Mouse (Mus musculus) adrenal gland, postnatal 36 days (tissue): Measurements from ENCODE around the gene Rnf6. TPM values are rescaled to one million over a fixed set of nuclear protein-coding genes. Genes with fewer than 3 reads are reported as not detected.
"Not testable (repeated sequence)": the region's sequence is repeated elsewhere in the genome, so short reads cannot be mapped to it uniquely, and the experiment has no call there.

Experiments
- DNase-seq, 2 experiments: peaks; one replicate each; pipeline ENCODE4 v3.0.0; 2021; ENCODE audit warnings: mixed read lengths in 1 of 2
- total RNA-seq, 2 experiments: library from RNA; stranded (reverse); gene quantifications; 2 replicates each; pipeline ENCODE4 v1.2.3; 2021

Gene Rnf6
- total RNA-seq, 2 experiments from 2014 or later = 49.3 to 60.3 TPM

GRCm38 (mm10) chr5:146230864-146231654, 9.7 kb upstream of the Rnf6 start, which contains the start of gene Cdk8:
Gene Cdk8 (plus strand): TSS chr5:146231230.
- DNase-seq = peak; percentile 92 to 95

DNA sequence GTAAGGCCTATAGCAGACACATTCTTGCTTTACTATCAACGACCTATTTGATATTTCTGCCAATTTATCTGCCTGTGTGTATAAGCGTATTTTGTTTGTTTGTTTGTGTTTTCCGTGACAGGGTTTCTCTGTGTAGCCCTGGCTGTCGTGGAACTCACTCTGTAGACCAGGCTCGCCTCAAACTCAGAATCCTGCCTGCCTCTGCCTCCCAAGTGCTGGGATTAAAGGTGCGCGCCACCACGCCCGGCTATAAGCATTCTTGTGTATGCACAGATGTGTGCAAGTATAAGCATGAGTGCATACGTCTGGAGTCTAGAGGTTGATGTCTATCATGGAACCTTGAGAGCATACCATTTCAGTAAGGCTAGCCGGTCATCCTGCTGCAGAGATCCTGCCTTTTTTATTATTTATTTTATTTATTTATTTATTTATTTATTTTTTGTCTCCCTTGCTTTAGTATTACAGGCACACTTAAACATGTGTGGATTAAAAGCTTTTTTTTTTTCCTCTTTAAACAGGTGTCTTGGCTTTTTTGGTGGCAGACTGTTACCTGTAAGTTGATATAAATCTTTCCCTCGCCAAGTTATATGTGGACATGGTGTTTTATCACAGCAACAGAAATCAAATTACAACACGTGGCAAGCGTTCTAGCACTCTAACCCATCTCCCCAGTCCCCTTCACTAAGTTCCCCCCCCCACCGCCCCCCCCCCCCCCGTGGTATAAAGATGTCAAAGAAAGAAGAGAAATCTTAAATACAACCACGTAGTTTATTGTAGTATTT, 8.7 kb upstream of the Rnf6 start:
- no peak for DNase-seq

GRCm38 (mm10) chr5:146227496-146227895, 6.1 kb upstream of the Rnf6 start:
- no peak for DNase-seq

DNA sequence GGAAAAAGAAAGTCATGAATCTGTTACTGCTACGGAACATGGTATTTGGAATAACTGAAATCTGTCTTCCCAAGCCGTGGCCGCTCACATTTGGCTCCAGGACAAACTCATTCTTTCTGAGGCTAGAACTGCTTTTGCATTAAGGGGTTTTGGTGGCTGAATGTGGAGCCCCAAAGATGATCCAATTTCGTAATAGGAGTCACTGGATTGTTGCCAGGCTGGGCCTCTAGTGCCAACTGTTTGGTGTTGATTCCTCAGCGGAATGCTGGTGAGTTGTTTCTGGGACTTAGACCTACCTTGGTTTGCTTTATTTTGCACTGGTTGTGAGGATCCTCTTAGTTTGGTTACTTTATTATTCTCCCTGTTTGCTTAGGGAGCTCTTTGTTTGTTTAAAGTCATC, 2.4 kb upstream of the Rnf6 start:
- DNase-seq = peak; percentile 28 to 62

GRCm38 (mm10) chr5:146221722-146222121, 367 bp upstream of the Rnf6 start:
- no peak for DNase-seq

DNA sequence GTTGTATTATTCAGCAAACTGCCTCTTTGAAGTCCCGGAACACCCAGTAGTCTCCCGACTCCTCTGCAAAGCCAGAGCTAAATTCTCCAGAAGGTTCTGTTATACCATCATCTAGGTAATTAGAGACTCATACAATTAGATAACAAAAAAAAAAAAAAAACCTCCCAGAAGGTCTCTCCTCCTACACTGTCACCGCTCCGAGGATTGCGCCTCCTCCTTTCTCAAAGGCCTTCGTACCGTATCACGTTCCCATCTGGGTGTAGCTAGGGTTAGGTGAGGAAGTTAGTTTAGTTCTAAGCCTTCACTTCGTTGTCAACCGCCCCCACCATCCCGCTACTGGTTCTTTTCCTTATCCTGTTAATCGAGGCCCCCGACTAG, 865 bp downstream of the Rnf6 start:
- DNase-seq = no peak

DNA sequence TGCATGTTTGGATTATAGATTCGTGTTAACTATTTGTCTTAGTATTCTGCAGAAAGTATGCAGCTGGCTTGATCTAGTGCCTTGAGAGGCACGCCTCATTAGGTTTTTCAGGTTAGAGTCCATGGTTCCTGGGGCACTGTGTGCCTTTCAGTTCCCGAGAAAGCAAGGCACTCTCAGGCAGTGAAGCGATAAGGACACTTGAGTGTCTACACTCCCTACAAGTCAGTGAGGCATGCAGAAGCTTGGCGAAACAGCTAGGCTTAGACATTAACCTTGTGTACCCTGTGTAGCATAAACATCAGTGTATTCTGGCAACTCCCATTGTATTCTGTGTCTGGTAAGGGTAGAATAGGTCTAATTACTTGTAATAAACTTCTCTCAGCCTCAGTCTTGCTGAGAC, 15.8 kb downstream of the Rnf6 start:
- no peak for DNase-seq

- no peak for DNase-seq
Observed at GRCm38 (mm10) chr5:146203921-146204320, 17.4 kb downstream of the Rnf6 start.

DNA sequence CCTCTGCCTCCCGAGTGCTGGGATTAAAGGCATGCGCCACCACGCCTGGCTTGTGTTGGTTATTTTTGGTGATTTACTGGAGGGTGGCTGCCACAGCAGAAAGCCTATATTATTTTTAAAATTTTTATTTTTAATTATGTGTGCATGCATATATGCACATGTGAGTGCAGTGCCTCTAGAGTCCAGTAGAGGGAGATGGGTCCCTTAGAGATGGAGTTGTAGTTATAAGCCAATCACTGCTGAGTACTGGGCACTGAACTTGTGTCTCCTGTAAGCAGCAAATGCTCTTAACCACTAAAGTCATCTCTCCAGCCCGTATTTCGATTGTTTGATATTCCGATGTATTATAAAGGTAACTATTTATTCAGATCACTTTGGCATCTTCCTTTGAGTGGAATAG, 20.8 kb downstream of the Rnf6 start:
- DNase-seq = no peak

GRCm38 (mm10) chr5:146199540-146199939, 21.8 kb downstream of the Rnf6 start:
- DNase-seq = no peak

DNA sequence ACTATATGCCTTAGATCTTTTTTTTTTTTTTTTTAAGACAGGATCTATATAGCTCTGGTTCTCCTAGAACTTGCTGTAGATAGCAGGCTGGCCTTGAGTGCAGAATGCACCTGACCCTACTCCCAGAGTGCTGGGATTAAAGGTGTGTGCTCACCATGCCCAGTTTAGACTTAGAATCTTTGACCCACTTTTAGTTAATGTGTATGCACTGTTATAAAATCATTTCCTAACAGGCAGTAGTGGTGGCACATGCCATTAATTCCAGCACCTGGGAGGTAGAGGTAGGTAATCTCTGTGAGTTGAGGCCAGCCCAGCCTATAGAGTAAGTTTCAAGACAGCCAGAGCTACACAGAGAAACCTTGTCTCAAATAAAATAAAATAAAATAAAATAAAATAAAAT, 22.3 kb downstream of the Rnf6 start:
- no peak for DNase-seq

DNA sequence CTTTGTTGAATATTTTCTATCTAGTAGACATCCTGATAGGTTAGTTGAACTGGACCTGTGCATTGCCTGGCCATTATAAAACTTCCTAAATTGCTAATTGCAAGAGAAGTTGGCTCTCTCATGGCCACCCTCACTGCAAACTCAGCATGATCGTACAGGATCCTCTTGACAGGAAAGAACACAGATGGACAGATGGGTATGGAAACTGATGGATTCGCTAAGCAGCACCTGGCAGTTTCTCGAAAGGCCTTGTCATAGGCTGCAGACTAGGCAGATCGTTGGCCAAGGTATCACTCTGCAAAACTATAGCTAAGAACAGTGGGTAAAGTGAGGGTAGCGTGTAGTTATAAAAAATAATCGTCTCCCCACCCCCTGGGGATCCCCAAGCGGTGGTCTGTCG, 28.0 kb downstream of the Rnf6 start:
- no peak for DNase-seq

- DNase-seq = no peak
Observed at GRCm38 (mm10) chr5:146190501-146191269, 30.7 kb downstream of the Rnf6 start.

DNA sequence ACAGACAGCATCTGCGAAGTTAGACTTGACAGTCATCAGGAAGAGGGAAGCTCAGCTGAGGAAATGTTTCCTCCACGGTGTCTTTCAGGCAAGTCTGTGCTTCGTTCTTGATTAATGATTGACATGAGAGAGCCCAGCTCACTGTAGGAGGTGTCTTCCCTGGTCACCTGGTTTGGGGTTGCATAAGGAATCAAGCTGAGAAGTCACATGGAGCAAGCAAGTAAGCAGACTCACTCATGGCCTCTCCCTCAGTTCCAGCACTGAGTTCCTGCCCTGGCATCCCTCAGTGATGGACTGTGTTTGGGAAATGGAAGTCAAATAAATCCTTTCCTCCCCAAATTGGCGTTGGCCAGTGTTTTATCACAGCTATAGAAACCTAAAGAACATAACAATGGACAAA, 31.3 kb downstream of the Rnf6 start:
- DNase-seq = no peak

- no peak for DNase-seq
Observed at GRCm38 (mm10) chr5:146188712-146189111, 32.6 kb downstream of the Rnf6 start.

- no peak for DNase-seq
Observed at GRCm38 (mm10) chr5:146188144-146188543, 33.2 kb downstream of the Rnf6 start.

- peak; percentile 65 to 74 for DNase-seq
Observed at GRCm38 (mm10) chr5:146187441-146187840, 33.9 kb downstream of the Rnf6 start.

DNA sequence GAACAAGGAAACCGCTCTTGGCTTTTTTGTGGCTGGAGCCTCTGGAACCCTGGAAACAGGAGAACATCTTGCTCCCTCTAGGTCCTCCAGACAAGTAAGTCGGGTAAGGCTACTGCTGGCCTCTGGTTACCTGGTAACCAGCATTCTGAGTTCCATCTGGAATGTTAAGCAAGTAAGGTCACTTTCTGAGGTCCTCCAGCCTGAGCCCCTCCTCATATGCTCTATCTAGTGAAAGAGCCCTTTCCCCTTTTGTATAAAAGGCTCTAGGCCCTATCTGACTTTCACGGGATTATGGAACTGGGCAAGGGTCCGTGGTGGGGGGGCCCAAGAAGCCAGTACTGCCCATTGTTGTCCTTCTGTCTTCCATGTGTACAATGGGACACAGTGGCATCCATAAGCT, 36.2 kb downstream of the Rnf6 start, which contains the start of gene 1700001J03Rik:
Gene 1700001J03Rik (minus strand): TSS at position 101 of the 400 bp plus-strand sequence.
- not testable (repeated sequence) for DNase-seq

DNA sequence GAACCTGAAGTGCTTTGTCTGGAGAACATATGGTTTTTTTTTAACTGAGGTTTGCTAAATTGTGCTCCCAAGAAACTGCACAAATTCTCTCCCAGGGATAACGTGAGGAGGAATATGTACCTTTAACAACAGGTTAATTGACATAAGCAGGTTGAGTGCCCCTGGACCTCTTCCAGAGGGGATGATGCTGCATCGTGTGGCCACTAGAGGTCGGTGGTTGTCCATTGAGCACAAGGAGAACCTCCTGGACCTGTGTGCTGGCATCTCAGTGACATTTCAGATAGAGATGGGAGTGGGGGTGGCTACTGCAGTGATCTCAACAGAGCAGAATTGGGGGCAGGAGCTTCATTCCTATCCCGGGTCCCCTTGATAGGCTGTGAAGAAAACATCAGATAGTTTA, 48.6 kb downstream of the Rnf6 start:
- peak; percentile 45 to 48 for DNase-seq

DNA sequence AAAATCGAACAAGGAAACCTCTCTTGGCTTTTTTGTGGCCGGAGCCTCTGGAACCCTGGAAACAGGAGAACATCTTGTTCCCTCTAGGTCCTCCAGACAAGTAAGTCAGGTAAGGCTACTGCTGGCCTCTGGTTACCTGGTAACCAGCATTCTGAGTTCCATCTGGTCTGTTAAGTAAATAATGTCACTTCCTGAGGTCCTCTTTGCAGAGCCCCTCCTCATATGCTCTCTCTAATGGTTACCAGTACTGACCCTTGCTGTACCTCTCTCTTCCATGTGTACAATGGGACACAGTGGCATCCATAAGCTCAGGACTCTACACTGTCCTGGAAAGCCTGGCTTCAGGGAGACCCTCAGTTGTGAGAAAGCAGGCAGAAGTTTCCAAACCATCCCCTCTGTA, 50.7 kb downstream of the Rnf6 start, which contains the start of gene Gm6309:
Gene Gm6309 (minus strand): TSS at position 101 of the 400 bp plus-strand sequence.
- DNase-seq = not testable (repeated sequence)

- not testable (repeated sequence) for DNase-seq
Observed at GRCm38 (mm10) chr5:146160439-146160838, 60.9 kb downstream of the Rnf6 start, which contains the start of gene Gm5565. Gene Gm5565 (minus strand): TSS chr5:146160539.
